Mouse (Mus musculus) left cerebral cortex, adult 2 months (tissue): ENCODE data around the gene Rpl38. TPM values are rescaled to one million over a fixed set of nuclear protein-coding genes. Genes with fewer than 3 reads are reported as not detected.

Source experiments
- DNase-seq, 2 experiments: peaks; one replicate each; pipeline ENCODE4 v3.0.0; 2021 to 2022; ENCODE audit warnings: low spot score in 2 of 2, mixed read lengths in 1 of 2; ENCODE audit errors: extremely low spot score in 1 of 2
- H3K27ac ChIP-seq: fragments of 200-600 bp; 2 replicates; pipeline ENCODE4 v1.8.1; 2022
- H3K4me3 ChIP-seq: fragments of 200-600 bp; 2 replicates; pipeline ENCODE4 v1.8.1; 2022
- CTCF ChIP-seq: fragments of 200-600 bp; IDR thresholded peaks from 2 replicates; pipeline ENCODE4 v1.8.1; 2022; ENCODE audit warnings: antibody characterized with exemption, mild to moderate bottlenecking, moderate library complexity
- intact Hi-C: fragments of 180-260 bp; cut with DNase I; formaldehyde crosslinking; loops from one replicate; pipeline ENCODE4 v1.15.1; 2025
- long read RNA-seq, 2 experiments: library from polyadenylated mRNA; stranded (forward); transcript quantifications; one replicate each; pipeline ENCODE4 v2.0.0; 2021; ENCODE audit warnings: borderline mapping rate in 2 of 2
- total RNA-seq, 2 experiments: library from RNA; stranded (reverse); gene quantifications; 2 replicates each; pipeline ENCODE4 v1.2.3; 2021

The Rpl38 gene
- total RNA-seq: 100 to 1,000 TPM; 817 to 866 TPM
- long read RNA-seq, experiment 1, transcript Rpl38-204 (5 exons, 371 nt): major isoform, 98 of 176 reads
- long read RNA-seq, experiment 1, transcript Rpl38-201 (5 exons, 364 nt): minor isoform, 63 of 176 reads
- long read RNA-seq, experiment 1, transcript Rpl38-202 (5 exons, 345 nt): minor isoform, 9 of 176 reads
- long read RNA-seq, experiment 1, partial matches to known transcripts: 3 of 176 reads
- long read RNA-seq, experiment 1, other reads (novel, unspliced or antisense): 1 of 176 reads
- long read RNA-seq, experiment 2, transcript Rpl38-201 (5 exons, 364 nt): minor isoform, 35 of 117 reads
- long read RNA-seq, experiment 2, transcript Rpl38-203 (4 exons, 457 nt): minor isoform, 10 of 117 reads
- long read RNA-seq, experiment 2, transcript Rpl38-204 (5 exons, 371 nt): major isoform, 67 of 117 reads
- long read RNA-seq, experiment 2, partial matches to known transcripts: 1 of 117 reads
- long read RNA-seq, experiment 2, other reads (novel, unspliced or antisense): 1 of 117 reads

GRCm38 (mm10) chr11:114668301-114668710, at the start of gene Rpl38:
Rpl38 (plus strand) TSS chr11:114668524.
- intact Hi-C loops: loop anchor here (2.0 kb wide), 1 partner anchor 58 kb away; the partner anchor contains the start of gene Dnaic2
- H3K27ac ChIP-seq: peak within 1 kb of the TSS; percentile 91
- H3K4me3 ChIP-seq: peak within 1 kb of the TSS; percentile 97
- peak; percentile 93 to 94 for DNase-seq
- TF ChIP-seq CTCF: peak; percentile 72

- no peak overlapping the region for H3K4me3 ChIP-seq
- TF ChIP-seq CTCF: no peak
- intact Hi-C loops: no loop called here
- no peak for DNase-seq
- no peak overlapping the region for H3K27ac ChIP-seq
These were observed 49.5 kb upstream of the Rpl38 start for GRCm38 (mm10) chr11:114618697-114619417.

GRCm38 (mm10) chr11:114626071-114626690, 42.1 kb upstream of the Rpl38 start:
- DNase-seq: no peak
- no peak overlapping the region for H3K4me3 ChIP-seq
- intact Hi-C loops: no loop called here

GRCm38 (mm10) chr11:114627036-114627435, 41.3 kb upstream of the Rpl38 start:
- no peak for DNase-seq
- no peak overlapping the region for H3K4me3 ChIP-seq
- H3K27ac ChIP-seq: no peak overlapping the region
- TF ChIP-seq CTCF: no peak
- intact Hi-C loops: no loop called here

More at GRCm38 (mm10) chr11:114626071-114626690, 42.1 kb upstream of the Rpl38 start:
- H3K27ac ChIP-seq: no peak overlapping the region
- no peak for TF ChIP-seq CTCF

GRCm38 (mm10) chr11:114628032-114628431, 40.3 kb upstream of the Rpl38 start:
- peak; percentile 46 for TF ChIP-seq CTCF
- H3K27ac ChIP-seq: no peak overlapping the region
- no peak overlapping the region for H3K4me3 ChIP-seq
- DNase-seq: no peak
- intact Hi-C loops: no loop called here

GRCm38 (mm10) chr11:114630044-114630443, 38.3 kb upstream of the Rpl38 start:
- peak; percentile 18 for TF ChIP-seq CTCF
- H3K27ac ChIP-seq: no peak overlapping the region
- no peak overlapping the region for H3K4me3 ChIP-seq
- no peak for DNase-seq
- intact Hi-C loops: no loop called here

GRCm38 (mm10) chr11:114632266-114632665, 36.1 kb upstream of the Rpl38 start:
- DNase-seq: no peak
- intact Hi-C loops: no loop called here
- TF ChIP-seq CTCF: no peak
- H3K4me3 ChIP-seq: no peak overlapping the region
- no peak overlapping the region for H3K27ac ChIP-seq

- peak; percentile 81 to 86 for DNase-seq
- TF ChIP-seq CTCF: peak; percentile 95
- no peak overlapping the region for H3K27ac ChIP-seq
- intact Hi-C loops: loop anchor here (1.0 to 5.0 kb wide), 6 partner anchors 113 to 933 kb away; partner anchors contain the start of gene Sdk2
- peak overlapping the region; percentile 26 for H3K4me3 ChIP-seq
These were observed 32.0 kb upstream of the Rpl38 start for GRCm38 (mm10) chr11:114636292-114636691.

GRCm38 (mm10) chr11:114636727-114637505, 31.4 kb upstream of the Rpl38 start:
- TF ChIP-seq CTCF: no peak
- intact Hi-C loops: loop anchor here (1.0 to 5.0 kb wide), 6 partner anchors 114 to 934 kb away; partner anchors contain the start of gene Sdk2
- Histone ChIP-seq H3K4me3 (peak overlapping the region; percentile 26), H3K27ac (no peak overlapping the region)
- DNase-seq: peak in 1 of 2 experiments; percentile 42

GRCm38 (mm10) chr11:114638647-114639290, 29.6 kb upstream of the Rpl38 start:
- no peak overlapping the region for H3K27ac ChIP-seq
- no peak for DNase-seq
- no peak overlapping the region for H3K4me3 ChIP-seq
- intact Hi-C loops: loop anchor here (5.0 kb wide), 2 partner anchors 156 to 431 kb away; no protein-coding TSS in a partner anchor
- no peak; the same call in 1 of the 2 replicates for TF ChIP-seq CTCF
